ENCODE assay signal across 8 mouse cellular contexts in genomic region chr11:74838971-74839370, GRCm38 (mm10). TPM values are rescaled to one million over a fixed set of nuclear protein-coding genes. Genes with fewer than 3 reads are reported as not detected.
A peak's percentile ranks its signal among the peaks of the same experiment; 100 is the strongest.
DNase-seq lines count a peak whose midpoint lies in the region; ATAC-seq and TF ChIP-seq lines count a peak whose summit lies in the region.

No protein-coding gene starts in this region.

- no peak for TF ChIP-seq POLR2A in small intestine, adult 2 months (IDR thresholded peaks at IDR 0.05; ENCODE audit: low read depth, low read length)

- no peak for TF ChIP-seq CTCF in heart, postnatal 0 days (IDR thresholded peaks at IDR 0.05; ENCODE audit: low read depth)
- TF ChIP-seq CTCF in small intestine, adult 2 months (IDR thresholded peaks at IDR 0.05; ENCODE audit: extremely low read depth, insufficient read length, insufficient replicate concordance, low read depth, low read length): no peak

- no peaks in the 10 kb centered on the region for H3K9me3 ChIP-seq in heart, postnatal 0 days (replicated peaks; ENCODE audit: control insufficient read depth, low read length)

- H3K4me2 ChIP-seq in heart, postnatal 0 days (ENCODE audit: low read depth, low read length): peak overlapping the region; percentile 69

- peak overlapping the region; percentile 22; the same call in 1 of the 2 replicates for H3K9ac ChIP-seq in heart, postnatal 0 days (replicated peaks; ENCODE audit: low read depth, low read length)

- H3K4me1 ChIP-seq in heart, postnatal 0 days (ENCODE audit: control insufficient read depth, insufficient read depth): peaks cover 50% of the 10 kb centered on the region
- H3K4me1 ChIP-seq in small intestine, adult 2 months (ENCODE audit: control insufficient read depth, insufficient read depth, insufficient read length, low read length): peaks cover 19% of the 10 kb centered on the region

- WGBS in heart, postnatal 0 days: 22% methylated on average over 6 of the region's 6 CpGs
- whole genome bisulfite sequencing in small intestine, adult 2 months: 28% methylated on average over 6 of the region's 6 CpGs

- peak; percentile 71 for DNase-seq in cerebellum, adult 11-12 months
- DNase-seq in cerebellum, adult 11 months: no peak
- peak; percentile 90 for DNase-seq in fibroblast of lung, adult 2 months (ENCODE audit: low read depth)
- DNase-seq in heart, postnatal 0 days (ENCODE audit: low spot score): peak; percentile 80
- DNase-seq in kidney, postnatal 14 days: peak; percentile 92
- peak; percentile 89 for DNase-seq in lung, postnatal 10 days

- peak overlapping the region; percentile 91 for H3K27ac ChIP-seq in heart, postnatal 0 days (ENCODE audit: low read depth)
- H3K27ac ChIP-seq in small intestine, adult 2 months (ENCODE audit: insufficient read depth, low read depth, low read length): peak overlapping the region; percentile 17; the same call in 1 of the 2 replicates

- H3K36me3 ChIP-seq in heart, postnatal 0 days (replicated peaks; ENCODE audit: control insufficient read depth, insufficient read depth, low read length): peaks cover 16% of the 10 kb centered on the region
- peaks cover 11% of the 10 kb centered on the region for H3K36me3 ChIP-seq in small intestine, adult 2 months (ENCODE audit: control insufficient read depth, insufficient read depth, low read length)

- H3K27me3 ChIP-seq in heart, postnatal 0 days (ENCODE audit: control insufficient read depth, insufficient read depth, low read length): no peaks in the 10 kb centered on the region
- no peaks in the 10 kb centered on the region for H3K27me3 ChIP-seq in small intestine, adult 2 months (ENCODE audit: control insufficient read depth, insufficient read depth, low read length)

- ATAC-seq in activated CD4-positive, CD25-positive, alpha-beta regulatory T cell, adult 4 months: peak; percentile 47
- no peak for ATAC-seq in heart, postnatal 0 days (ENCODE audit: insufficient read depth, low read depth)

- H3K4me3 ChIP-seq in heart, postnatal 0 days (ENCODE audit: low read depth, low read length): peak overlapping the region; percentile 67
- H3K4me3 ChIP-seq in small intestine, adult 2 months (ENCODE audit: low read depth, low read length): no peak overlapping the region

- no peak for TF ChIP-seq EP300 in heart, postnatal 0 days (IDR thresholded peaks at IDR 0.05; ENCODE audit: low read depth)

RNA-seq across cellular contexts. Expression of gene Mnt, which starts 8.3 kb away (rescaled TPM):
- 1 to 10 TPM; 5.4 to 6.9 TPM for polyA plus RNA-seq in activated CD4-positive, CD25-positive, alpha-beta regulatory T cell, adult 4 months (2017; shearing (Covaris generic))
- total RNA-seq in heart, postnatal 0 days (2014; rRNA removed; ENCODE audit: low replicate concordance): 9.0 TPM in 2 replicates
- 1.8 and 2.3 TPM in 2 replicates for polyA plus RNA-seq in heart, postnatal 0 days (2015; fragmentation: Nextera tagmentation; extraction: Ambion mirVana)
- 9.5 and 23.6 TPM in 2 replicates for polyA plus RNA-seq in small intestine, adult 2 months (2012; rRNA removed)

RNA-seq across cellular contexts. Expression of gene Sgsm2, which starts 57.9 kb away (rescaled TPM):
- polyA plus RNA-seq in activated CD4-positive, CD25-positive, alpha-beta regulatory T cell, adult 4 months (2017; shearing (Covaris generic)): 1 to 10 TPM; 1.6 to 2.0 TPM
- 9.2 and 11.7 TPM in 2 replicates for total RNA-seq in heart, postnatal 0 days (2014; rRNA removed; ENCODE audit: low replicate concordance)
- 2.3 and 2.5 TPM in 2 replicates for polyA plus RNA-seq in heart, postnatal 0 days (2015; fragmentation: Nextera tagmentation; extraction: Ambion mirVana)
- 6.8 and 9.7 TPM in 2 replicates for polyA plus RNA-seq in small intestine, adult 2 months (2012; rRNA removed)

RNA-seq across cellular contexts. Expression of gene Tsr1, which starts 58.9 kb away (rescaled TPM):
- polyA plus RNA-seq in activated CD4-positive, CD25-positive, alpha-beta regulatory T cell, adult 4 months (2017; shearing (Covaris generic)): 10 to 100 TPM; 38.4 to 39.2 TPM
- 17.5 and 20.9 TPM in 2 replicates for total RNA-seq in heart, postnatal 0 days (2014; rRNA removed; ENCODE audit: low replicate concordance)
- 11.2 and 13.3 TPM in 2 replicates for polyA plus RNA-seq in heart, postnatal 0 days (2015; fragmentation: Nextera tagmentation; extraction: Ambion mirVana)
- 1.7 and 1.9 TPM in 2 replicates for polyA plus RNA-seq in small intestine, adult 2 months (2012; rRNA removed)
